Mouse (Mus musculus): ENCODE results near the gene Borcs8.

DNA sequence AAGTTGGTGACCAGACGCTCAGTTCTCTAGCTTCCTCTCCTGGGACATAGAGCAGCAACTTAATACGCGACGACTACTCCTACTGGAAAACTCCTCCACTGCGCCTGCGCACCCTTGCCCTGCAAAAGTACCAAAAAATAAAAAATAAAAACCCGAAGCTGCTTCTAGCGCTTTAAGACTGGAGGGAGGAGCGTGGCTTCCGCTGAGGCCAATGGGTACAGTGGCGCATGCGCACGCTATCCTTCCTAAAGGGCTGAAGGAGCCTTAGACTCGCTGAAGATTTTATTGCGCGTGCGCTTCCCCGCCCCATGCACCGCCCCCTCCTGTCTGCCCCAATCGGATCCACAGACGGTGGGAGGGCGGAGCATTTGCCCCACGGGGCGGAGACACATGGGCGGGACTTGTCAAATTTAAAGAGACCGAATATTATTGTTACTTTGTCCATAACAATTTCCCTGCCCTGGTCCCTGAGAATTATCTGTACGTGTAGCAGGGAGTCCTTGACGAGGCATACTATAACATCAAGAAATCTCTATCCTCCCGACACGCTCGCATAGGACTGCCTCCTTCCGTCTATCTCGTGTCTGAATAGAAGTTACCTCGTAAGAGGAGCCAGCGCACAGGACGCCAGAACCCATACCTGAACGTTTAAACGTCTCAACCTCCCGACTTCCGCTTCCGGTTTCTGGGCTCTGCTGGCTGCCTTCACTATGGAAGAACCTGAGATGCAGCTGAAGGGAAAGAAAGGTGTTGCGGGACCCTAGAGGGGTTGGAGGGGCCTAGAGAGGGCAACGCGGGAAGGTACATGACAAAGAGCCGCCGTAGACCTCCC lies at the start of gene Borcs8, which contains the start of the genes Rfxank and Mef2b:
- TF ChIP-seq CTCF (IDR thresholded peaks at IDR 0.05; ENCODE audit: low read depth) (no peak), EP300 (IDR thresholded peaks at IDR 0.05; ENCODE audit: low read depth) (no peak)
